Mouse (Mus musculus) bone marrow macrophage, adult 2 months (primary cell): ENCODE measurements around the gene Pck1. TPM values are rescaled to one million over a fixed set of nuclear protein-coding genes. Genes with fewer than 3 reads are reported as not detected.

Experiments
- H3K27ac ChIP-seq: 2 replicates; pipeline ENCODE4 v1.5.1; 2012; ENCODE audit warnings: low read depth, low read length; ENCODE audit not compliant: insufficient read depth
- H3K4me1 ChIP-seq: 2 replicates; pipeline ENCODE4 v1.6.1; 2012; ENCODE audit warnings: low read length; ENCODE audit not compliant: control insufficient read depth, insufficient read depth
- H3K4me3 ChIP-seq: 2 replicates; pipeline ENCODE4 v1.5.1; 2012; ENCODE audit warnings: mild to moderate bottlenecking, low read length, moderate library complexity; ENCODE audit not compliant: insufficient read depth
- CTCF ChIP-seq: IDR thresholded peaks from 2 replicates; pipeline ENCODE4 v1.5.1; 2012; ENCODE audit warnings: low read depth, mild to moderate bottlenecking, low read length, moderate library complexity
- POLR2A ChIP-seq: IDR thresholded peaks from 2 replicates; pipeline ENCODE4 v1.6.1; 2012; ENCODE audit warnings: mild to moderate bottlenecking, low read depth, low read length, borderline replicate concordance
- polyA plus RNA-seq: library from polyadenylated mRNA; stranded (reverse); fragments of >200 nt; gene quantifications from 2 replicates; pipeline ENCODE4 v1.2.4, GENCODE M21; 2012; ENCODE audit not compliant: missing spikeins, insufficient read depth, insufficient read length

Pck1 gene
- polyA plus RNA-seq, 1 experiment, result 0.58 TPM

DNA sequence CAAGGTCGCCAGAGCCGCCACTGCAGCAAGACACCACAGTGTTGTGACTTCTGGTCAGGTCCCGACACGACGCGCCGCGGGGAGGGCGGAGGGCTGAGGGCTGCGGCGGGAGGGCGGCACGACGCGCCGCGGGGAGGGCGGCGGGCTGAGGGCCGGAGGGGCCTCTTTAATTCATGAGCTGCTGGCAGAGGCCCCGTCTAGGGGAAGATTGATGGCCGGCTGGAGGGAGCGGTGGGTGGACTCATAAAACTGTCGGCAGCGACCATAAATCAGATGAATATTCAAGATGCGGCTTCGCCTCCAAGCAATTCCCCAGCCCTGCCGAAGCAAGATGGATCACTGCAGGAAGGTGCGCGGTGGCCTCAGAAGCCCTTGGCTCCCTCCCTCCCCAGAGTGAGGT is 18.6 kb downstream of the Pck1 start:
- H3K4me1 ChIP-seq, result no peaks in the 10 kb centered on the region
- no peak overlapping the region for H3K4me3 ChIP-seq
- no peak overlapping the region for H3K27ac ChIP-seq
- TF ChIP-seq POLR2A (no peak), CTCF (no peak)

DNA sequence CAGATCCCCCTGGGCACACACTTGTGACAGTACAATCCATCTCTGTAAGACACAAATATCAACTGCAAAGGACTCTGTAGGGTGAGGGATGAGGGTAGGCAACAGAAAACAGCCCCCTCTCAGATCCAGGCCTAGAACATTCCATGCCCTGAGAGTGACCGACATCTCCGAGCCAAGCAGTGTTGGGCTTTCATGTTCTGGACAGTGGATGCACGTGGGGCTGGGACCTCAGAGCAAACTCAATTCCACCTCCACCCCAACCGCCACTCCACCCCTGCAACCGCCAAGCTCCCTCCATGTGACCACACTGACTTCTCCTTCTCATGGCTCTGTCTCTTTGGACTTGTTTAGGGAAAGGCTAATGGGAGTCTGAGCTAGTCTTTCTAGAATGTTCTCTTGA is 19.1 kb downstream of the Pck1 start:
- Histone ChIP-seq H3K27ac (no peak overlapping the region), H3K4me1 (no peaks in the 10 kb centered on the region), H3K4me3 (no peak overlapping the region)
- TF ChIP-seq CTCF, result no peak
- no peak for TF ChIP-seq POLR2A

DNA sequence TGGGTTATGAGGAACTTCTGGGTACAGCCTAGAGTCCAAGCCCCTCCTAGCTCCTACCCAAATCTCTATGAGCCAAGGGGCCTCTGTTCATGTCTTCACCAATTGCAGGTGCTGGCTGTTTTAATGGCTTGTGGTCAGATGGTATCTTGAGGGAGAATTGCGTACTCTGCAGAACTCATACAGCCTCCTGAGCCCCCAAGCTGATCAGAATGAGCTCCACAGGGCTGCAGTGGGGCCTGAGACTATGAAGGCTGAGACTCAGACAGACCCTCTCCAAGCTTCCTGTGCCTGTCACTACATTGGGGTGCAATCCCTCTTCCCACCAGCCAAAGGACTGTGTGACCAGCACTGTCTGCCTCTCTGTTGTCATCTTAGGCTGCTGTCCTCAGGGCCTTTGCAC is 19.5 kb downstream of the Pck1 start:
- Histone ChIP-seq H3K4me1 (no peaks in the 10 kb centered on the region), H3K27ac (no peak overlapping the region), H3K4me3 (no peak overlapping the region)
- no peak for TF ChIP-seq POLR2A
- no peak for TF ChIP-seq CTCF

DNA sequence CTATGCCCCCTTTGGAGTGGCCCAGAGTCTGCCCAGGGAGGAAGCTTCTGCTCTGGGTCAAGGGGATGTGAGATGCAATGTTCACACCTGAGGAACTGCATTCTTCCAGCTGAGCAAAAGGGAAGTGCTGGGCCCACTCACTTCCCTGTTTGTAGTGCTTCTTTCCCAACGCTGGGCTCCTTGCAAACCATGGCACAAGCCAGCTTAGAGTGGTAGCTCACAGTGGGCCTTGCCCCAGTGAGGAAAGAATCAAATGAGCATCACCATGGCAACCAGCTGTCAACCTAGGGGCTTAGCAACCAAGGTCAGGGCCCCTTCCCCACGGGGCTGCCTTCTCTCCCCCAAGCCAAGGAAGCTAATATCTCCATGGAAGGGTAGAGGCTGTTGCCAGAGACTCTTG is 20.2 kb downstream of the Pck1 start:
- H3K4me1 ChIP-seq, result no peaks in the 10 kb centered on the region
- no peak overlapping the region for H3K27ac ChIP-seq
- no peak for TF ChIP-seq CTCF
- TF ChIP-seq POLR2A, result no peak
- no peak overlapping the region for H3K4me3 ChIP-seq

DNA sequence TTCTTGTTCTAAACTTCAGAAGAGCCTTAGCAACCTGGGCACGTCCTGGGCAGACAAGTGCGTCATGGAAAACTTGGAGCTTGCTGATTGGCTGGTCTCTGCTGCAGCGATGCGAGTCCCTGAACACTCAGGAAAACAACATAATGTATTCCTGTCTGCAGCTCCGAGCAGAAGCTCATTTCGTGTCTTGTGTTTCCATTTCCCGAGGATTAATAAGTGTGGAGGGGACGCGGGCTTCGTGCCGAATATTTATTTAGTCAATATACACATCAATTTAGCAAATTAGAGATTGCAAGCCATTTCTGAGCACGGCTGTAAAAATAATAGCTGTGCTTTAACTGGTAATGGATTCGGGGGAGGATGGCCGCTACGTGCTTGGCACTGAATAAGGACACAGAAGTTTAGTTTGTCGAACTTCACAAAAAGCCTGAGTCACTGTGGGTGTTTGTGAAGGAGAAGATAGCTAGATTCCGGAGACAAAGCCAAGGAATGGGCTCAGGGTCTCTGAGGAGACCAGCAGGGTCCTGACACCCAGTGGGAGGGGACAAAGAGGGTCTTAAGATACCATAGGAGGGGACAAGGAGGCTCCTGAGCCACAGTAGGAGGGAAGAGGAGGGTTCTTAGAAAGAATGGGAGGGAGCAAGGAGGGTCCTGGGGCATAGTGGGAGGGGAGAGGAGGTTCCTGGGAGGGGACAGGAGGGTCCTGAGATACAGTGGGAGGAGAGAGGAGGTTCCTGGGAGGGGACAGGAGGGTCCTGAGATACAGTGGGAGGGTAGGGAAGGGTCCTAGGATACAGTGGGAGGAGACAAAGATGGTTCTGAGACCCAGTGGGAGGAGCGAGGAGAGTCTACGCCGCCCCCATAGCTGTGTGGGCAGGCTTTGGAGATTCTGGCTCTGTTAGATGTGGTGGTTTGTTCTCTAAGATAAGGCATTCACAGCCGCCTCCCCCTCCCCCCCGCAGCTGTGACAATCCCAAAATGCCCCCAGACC is 21.0 kb downstream of the Pck1 start:
- no peak overlapping the region for H3K4me3 ChIP-seq
- H3K4me1 ChIP-seq, result no peaks in the 10 kb centered on the region
- no peak overlapping the region for H3K27ac ChIP-seq
- TF ChIP-seq CTCF (no peak), POLR2A (no peak)

DNA sequence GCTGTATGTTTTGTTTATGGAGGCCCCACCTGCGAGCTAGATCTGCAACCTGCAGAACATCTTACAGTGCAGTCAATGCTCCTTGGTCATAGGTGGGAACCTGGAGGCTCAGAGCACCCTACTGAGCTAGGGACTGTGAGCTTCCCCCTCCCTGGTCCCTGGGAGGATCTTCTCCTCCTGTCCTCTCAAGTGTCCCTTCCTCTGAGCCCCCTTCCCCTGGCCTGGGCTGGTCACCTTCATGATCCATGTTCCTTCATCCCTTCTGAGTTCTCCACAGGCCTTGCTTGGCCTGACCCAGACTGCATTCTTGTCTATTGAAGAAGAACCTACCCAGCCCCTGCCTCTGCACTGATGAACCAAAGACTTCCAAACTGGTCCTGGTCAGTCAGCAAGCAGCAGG is 21.7 kb downstream of the Pck1 start:
- Histone ChIP-seq H3K4me3 (no peak overlapping the region), H3K27ac (no peak overlapping the region), H3K4me1 (no peaks in the 10 kb centered on the region)
- no peak for TF ChIP-seq CTCF
- TF ChIP-seq POLR2A, result no peak

DNA sequence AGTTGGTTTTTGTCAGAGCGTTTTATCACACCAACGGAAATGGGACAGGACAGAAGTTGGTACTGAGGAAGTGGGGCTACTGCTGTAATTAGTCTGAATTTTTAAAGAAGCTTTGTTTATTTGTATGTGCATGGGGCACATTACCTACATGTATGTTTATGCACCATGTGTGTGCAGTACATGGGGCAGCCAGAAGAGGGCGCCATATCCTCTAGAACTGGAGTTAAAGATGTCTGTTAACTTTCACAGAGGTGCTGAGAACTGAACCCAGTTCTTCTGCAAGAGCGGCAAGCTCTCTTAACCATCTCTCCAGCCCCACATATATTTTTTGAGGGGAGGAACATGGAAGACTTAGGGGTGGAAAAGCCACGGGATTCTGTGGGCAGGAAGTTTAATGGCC is 22.9 kb downstream of the Pck1 start:
- H3K4me3 ChIP-seq, result no peak overlapping the region
- TF ChIP-seq POLR2A, result no peak
- no peaks in the 10 kb centered on the region for H3K4me1 ChIP-seq
- no peak overlapping the region for H3K27ac ChIP-seq

DNA sequence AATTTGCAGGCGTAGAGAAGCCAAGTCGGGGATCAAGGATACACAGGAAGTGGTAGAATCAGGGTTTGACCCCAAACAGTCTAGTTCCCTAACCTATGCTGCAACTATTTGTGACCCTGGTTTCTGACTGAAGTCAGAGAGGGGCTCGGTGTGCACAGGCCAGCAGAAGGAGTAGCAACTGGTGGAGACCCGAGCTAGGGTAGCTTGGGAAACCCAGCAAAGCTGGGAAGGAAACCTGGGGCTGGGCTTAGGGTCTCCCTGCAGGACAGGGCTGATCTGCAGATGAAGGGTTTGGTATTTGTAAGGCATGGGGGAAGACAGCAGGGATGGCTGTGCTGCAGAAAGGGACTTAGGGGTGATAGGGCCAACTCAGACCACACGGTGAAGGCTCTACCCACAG is 24.6 kb downstream of the Pck1 start:
- no peak for TF ChIP-seq POLR2A
- TF ChIP-seq CTCF, result no peak
- no peaks in the 10 kb centered on the region for H3K4me1 ChIP-seq
- H3K4me3 ChIP-seq, result no peak overlapping the region

DNA sequence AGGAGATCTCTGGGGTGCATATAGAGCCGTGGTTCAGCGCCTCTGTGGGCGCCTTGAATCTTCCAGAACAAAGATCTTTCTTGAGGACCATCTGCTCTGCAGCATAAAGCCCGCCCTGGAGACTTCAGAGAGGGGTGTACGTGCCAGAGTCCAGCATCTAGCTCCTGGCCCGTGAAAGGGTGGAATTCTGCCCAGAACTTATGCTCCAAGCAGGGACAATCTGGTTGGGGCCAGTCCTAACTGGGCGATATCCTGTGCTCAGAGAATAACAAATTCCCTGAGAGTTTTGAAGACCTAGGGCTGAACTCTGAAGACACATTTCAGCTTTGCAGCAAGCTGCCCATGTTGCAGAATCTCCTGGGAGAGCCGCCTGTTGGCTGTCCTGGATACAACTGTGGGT is 25.1 kb downstream of the Pck1 start:
- no peak overlapping the region for H3K27ac ChIP-seq
- H3K4me1 ChIP-seq, result no peaks in the 10 kb centered on the region
- H3K4me3 ChIP-seq, result no peak overlapping the region
- TF ChIP-seq POLR2A (no peak), CTCF (no peak)

More for the DNA sequence above, 24.6 kb downstream of the Pck1 start:
- no peak overlapping the region for H3K27ac ChIP-seq

DNA sequence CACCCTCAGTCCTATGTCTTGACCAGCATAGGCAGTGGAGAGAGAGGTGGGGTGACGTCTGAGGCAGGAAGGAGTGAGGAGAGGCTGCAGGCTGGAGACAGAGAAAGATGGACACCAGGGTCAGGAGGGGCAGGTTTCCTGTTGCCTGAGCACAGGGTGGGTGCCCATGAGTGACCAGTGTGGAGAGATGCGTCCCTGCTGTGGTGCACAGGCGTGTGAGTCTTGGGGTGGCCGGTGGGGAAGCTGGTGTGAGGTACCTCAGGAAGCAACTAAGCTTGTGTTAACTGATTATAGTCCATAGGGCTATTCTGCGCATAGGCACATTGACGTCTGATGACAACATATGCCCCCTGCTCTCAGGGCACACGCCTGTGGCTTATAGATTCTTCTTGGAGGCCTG is 26.2 kb downstream of the Pck1 start:
- no peak for TF ChIP-seq POLR2A
- no peak for TF ChIP-seq CTCF
- Histone ChIP-seq H3K4me3 (no peak overlapping the region), H3K4me1 (no peaks in the 10 kb centered on the region), H3K27ac (no peak overlapping the region)

DNA sequence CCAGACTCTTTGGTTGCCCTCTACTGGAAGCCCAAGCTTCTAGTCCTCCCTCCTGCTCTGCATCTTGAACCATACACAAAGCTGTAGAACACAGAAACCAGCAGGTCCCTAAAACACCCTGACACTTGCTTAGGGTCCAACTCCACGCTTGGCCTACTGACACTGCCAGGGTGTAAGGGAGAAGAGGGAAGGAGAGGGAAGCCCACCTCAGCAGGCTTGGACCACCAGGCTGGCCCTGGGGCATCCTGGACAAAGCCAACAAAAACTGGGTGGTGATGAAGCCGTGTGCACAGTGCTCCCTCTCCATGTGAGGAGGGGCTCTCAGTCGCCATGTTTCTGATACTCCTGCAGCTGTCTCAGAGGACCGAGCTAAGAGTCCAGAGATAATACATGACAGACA is 27.2 kb downstream of the Pck1 start:
- H3K4me1 ChIP-seq, result no peaks in the 10 kb centered on the region
- no peak overlapping the region for H3K27ac ChIP-seq
- TF ChIP-seq CTCF, result no peak
- no peak for TF ChIP-seq POLR2A

More for the DNA sequence above, 27.2 kb downstream of the Pck1 start:
- H3K4me3 ChIP-seq, result no peak overlapping the region
